Mouse (Mus musculus): ENCODE data around the gene Shmt2. TPM values are rescaled to one million over a fixed set of nuclear protein-coding genes. Genes with fewer than 3 reads are reported as not detected.

The Shmt2 gene
- polyA plus RNA-seq, 1 experiment = 99.9 TPM

DNA sequence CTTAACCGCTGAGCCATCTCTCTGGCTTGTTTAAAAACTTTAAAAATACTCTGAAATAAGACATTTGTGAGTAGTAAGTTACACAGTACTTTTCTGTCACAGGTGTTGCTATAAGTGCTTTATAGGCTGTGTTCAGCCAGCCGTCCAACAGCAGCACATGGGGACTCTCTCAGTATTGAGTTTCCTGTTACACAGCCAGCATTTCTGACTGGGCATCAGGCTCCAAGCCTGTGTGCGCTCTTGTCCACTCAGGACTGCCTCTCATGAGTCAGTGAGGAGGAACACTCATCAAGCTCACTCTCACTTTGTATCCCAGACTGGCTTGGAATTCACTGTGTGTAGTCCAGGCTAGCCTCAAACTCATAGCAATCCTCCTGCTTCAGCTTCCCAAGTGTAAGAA, 26.1 kb downstream of the Shmt2 start:
- no peak for TF ChIP-seq CTCF (IDR thresholded peaks at IDR 0.05; ENCODE audit: extremely low read depth, insufficient read depth, insufficient read length, insufficient replicate concordance)
- TF ChIP-seq POLR2A (IDR thresholded peaks at IDR 0.05; ENCODE audit: low read depth, low read length) = no peak
- Histone ChIP-seq H3K27me3 (ENCODE audit: control insufficient read depth, insufficient read depth, low read length) (no peaks in the 10 kb centered on the region), H3K4me3 (ENCODE audit: extremely low read depth, insufficient read depth, insufficient read length) (no peak overlapping the region), H3K4me1 (ENCODE audit: control insufficient read depth, insufficient read depth, insufficient read length) (no peaks in the 10 kb centered on the region), H3K27ac (ENCODE audit: insufficient read depth, low read length) (no peak overlapping the region), H3K36me3 (ENCODE audit: control insufficient read depth, insufficient read depth, low read length) (peaks cover 51% of the 10 kb centered on the region)
- DNase-seq (ENCODE audit: low read depth in 1 of 2, low spot score in 2 of 2) = no peak
- 92% methylated on average over 3 of the region's 3 CpGs for WGBS

GRCm38 (mm10) chr10:127492118-127492517, 30.1 kb downstream of the Shmt2 start:
- Histone ChIP-seq H3K4me3 (ENCODE audit: extremely low read depth, insufficient read depth, insufficient read length) (no peak overlapping the region), H3K27ac (ENCODE audit: insufficient read depth, low read length) (no peak overlapping the region), H3K4me1 (ENCODE audit: control insufficient read depth, insufficient read depth, insufficient read length) (no peaks in the 10 kb centered on the region), H3K27me3 (ENCODE audit: control insufficient read depth, insufficient read depth, low read length) (no peaks in the 10 kb centered on the region), H3K36me3 (ENCODE audit: control insufficient read depth, insufficient read depth, low read length) (peaks cover 44% of the 10 kb centered on the region)
- no peak for DNase-seq (ENCODE audit: low read depth in 1 of 2, low spot score in 2 of 2)
- no peak for TF ChIP-seq POLR2A (IDR thresholded peaks at IDR 0.05; ENCODE audit: low read depth, low read length)
- WGBS = 91% methylated on average over 3 of the region's 3 CpGs

- Histone ChIP-seq H3K4me3 (ENCODE audit: extremely low read depth, insufficient read depth, insufficient read length) (no peak overlapping the region), H3K27me3 (ENCODE audit: control insufficient read depth, insufficient read depth, low read length) (no peaks in the 10 kb centered on the region), H3K36me3 (ENCODE audit: control insufficient read depth, insufficient read depth, low read length) (peaks cover 39% of the 10 kb centered on the region), H3K4me1 (ENCODE audit: control insufficient read depth, insufficient read depth, insufficient read length) (no peaks in the 10 kb centered on the region), H3K27ac (ENCODE audit: insufficient read depth, low read length) (no peak overlapping the region)
- TF ChIP-seq POLR2A (IDR thresholded peaks at IDR 0.05; ENCODE audit: low read depth, low read length) (no peak), CTCF (IDR thresholded peaks at IDR 0.05; ENCODE audit: extremely low read depth, insufficient read depth, insufficient read length, insufficient replicate concordance) (no peak)
- 92% methylated on average over 8 of the region's 8 CpGs for WGBS
- DNase-seq (ENCODE audit: low read depth in 1 of 2, low spot score in 2 of 2) = no peak
Observed at GRCm38 (mm10) chr10:127491128-127491512, 31.1 kb downstream of the Shmt2 start.

GRCm38 (mm10) chr10:127490160-127491127, 31.8 kb downstream of the Shmt2 start:
- DNase-seq (ENCODE audit: low read depth in 1 of 2, low spot score in 2 of 2) = no peak
- TF ChIP-seq POLR2A (IDR thresholded peaks at IDR 0.05; ENCODE audit: low read depth, low read length) = no peak
- TF ChIP-seq CTCF (IDR thresholded peaks at IDR 0.05; ENCODE audit: extremely low read depth, insufficient read depth, insufficient read length, insufficient replicate concordance) = no peak
- Histone ChIP-seq H3K27me3 (ENCODE audit: control insufficient read depth, insufficient read depth, low read length) (no peaks in the 10 kb centered on the region), H3K4me1 (ENCODE audit: control insufficient read depth, insufficient read depth, insufficient read length) (no peaks in the 10 kb centered on the region), H3K36me3 (ENCODE audit: control insufficient read depth, insufficient read depth, low read length) (peaks cover 37% of the 10 kb centered on the region), H3K4me3 (ENCODE audit: extremely low read depth, insufficient read depth, insufficient read length) (no peak overlapping the region), H3K27ac (ENCODE audit: insufficient read depth, low read length) (no peak overlapping the region)
- WGBS = 92% methylated on average over 18 of the region's 18 CpGs

DNA sequence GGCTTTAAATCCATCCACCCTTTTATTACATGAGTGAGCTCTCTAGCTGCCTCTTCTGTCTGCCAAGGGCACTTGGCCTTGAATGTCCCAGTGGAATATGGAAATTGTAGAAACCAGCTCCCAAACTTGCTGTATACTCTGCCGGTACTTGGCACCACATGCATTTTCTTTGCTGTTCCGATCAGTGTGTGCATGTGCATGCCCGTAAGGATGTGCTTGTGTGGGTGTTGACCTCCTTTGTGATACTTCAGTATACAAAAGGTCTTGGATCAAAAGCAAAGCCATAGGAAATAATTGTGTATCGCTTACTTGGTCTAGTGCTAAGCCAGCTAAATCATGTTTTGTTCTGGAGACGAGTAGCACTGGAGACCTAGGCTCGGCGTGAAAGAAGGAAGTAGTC, 33.4 kb downstream of the Shmt2 start:
- no peak overlapping the region for H3K4me3 ChIP-seq (ENCODE audit: extremely low read depth, insufficient read depth, insufficient read length)
- peaks cover 31% of the 10 kb centered on the region for H3K36me3 ChIP-seq (ENCODE audit: control insufficient read depth, insufficient read depth, low read length)
- no peak for DNase-seq (ENCODE audit: low read depth in 1 of 2, low spot score in 2 of 2)
- WGBS = 91% methylated on average over 7 of the region's 7 CpGs
- no peak for TF ChIP-seq CTCF (IDR thresholded peaks at IDR 0.05; ENCODE audit: extremely low read depth, insufficient read depth, insufficient read length, insufficient replicate concordance)
- no peak for TF ChIP-seq POLR2A (IDR thresholded peaks at IDR 0.05; ENCODE audit: low read depth, low read length)
- no peaks in the 10 kb centered on the region for H3K4me1 ChIP-seq (ENCODE audit: control insufficient read depth, insufficient read depth, insufficient read length)
- no peaks in the 10 kb centered on the region for H3K27me3 ChIP-seq (ENCODE audit: control insufficient read depth, insufficient read depth, low read length)
- no peak overlapping the region for H3K27ac ChIP-seq (ENCODE audit: insufficient read depth, low read length)

GRCm38 (mm10) chr10:127485235-127485634, 37.0 kb downstream of the Shmt2 start:
- no peak overlapping the region for H3K27ac ChIP-seq (ENCODE audit: insufficient read depth, low read length)
- TF ChIP-seq POLR2A (IDR thresholded peaks at IDR 0.05; ENCODE audit: low read depth, low read length) (no peak), CTCF (IDR thresholded peaks at IDR 0.05; ENCODE audit: extremely low read depth, insufficient read depth, insufficient read length, insufficient replicate concordance) (no peak)
- no peak for DNase-seq (ENCODE audit: low read depth in 1 of 2, low spot score in 2 of 2)
- no peaks in the 10 kb centered on the region; the same call in 1 of the 2 replicates for H3K4me1 ChIP-seq (ENCODE audit: control insufficient read depth, insufficient read depth, insufficient read length)
- 67% methylated on average over 10 of the region's 10 CpGs for whole genome bisulfite sequencing
- H3K4me3 ChIP-seq (ENCODE audit: extremely low read depth, insufficient read depth, insufficient read length) = no peak overlapping the region
- H3K27me3 ChIP-seq (ENCODE audit: control insufficient read depth, insufficient read depth, low read length) = no peaks in the 10 kb centered on the region
- peaks cover 15% of the 10 kb centered on the region for H3K36me3 ChIP-seq (ENCODE audit: control insufficient read depth, insufficient read depth, low read length)

Data from spleen, adult 2 months (tissue).